Mouse (Mus musculus) neural tube, embryonic 13.5 days (tissue): ENCODE data around the gene Htra2. TPM values are rescaled to one million over a fixed set of nuclear protein-coding genes. Genes with fewer than 3 reads are reported as not detected.

Experiments used
- ATAC-seq: fragments of 200-750 bp; cut with Nextera tagmentation; 2 replicates; pipeline ENCODE4 v1.8.0; 2017; ENCODE audit warnings: low read depth, mild to moderate bottlenecking, moderate TSS enrichment, moderate library complexity
- H3K27ac ChIP-seq: fragments of 300-500 bp; sonication (generic); replicated peaks from 2 replicates; pipeline ENCODE4 v1.5.1; 2015; ENCODE audit warnings: moderate library complexity, mild to moderate bottlenecking, inconsistent platforms
- H3K27me3 ChIP-seq: fragments of 300-500 bp; sonication (generic); 2 replicates; pipeline ENCODE4 v1.6.1; 2015; ENCODE audit warnings: mild to moderate bottlenecking, inconsistent platforms
- H3K36me3 ChIP-seq: fragments of 300-500 bp; sonication (generic); 2 replicates; pipeline ENCODE4 v1.6.1; 2015; ENCODE audit warnings: mild to moderate bottlenecking, inconsistent platforms
- H3K4me1 ChIP-seq: fragments of 300-500 bp; sonication (generic); replicated peaks from 2 replicates; pipeline ENCODE4 v1.6.1; 2015; ENCODE audit warnings: inconsistent platforms
- H3K4me2 ChIP-seq: fragments of 300-500 bp; sonication (generic); 2 replicates; pipeline ENCODE4 v1.6.1; 2015; ENCODE audit warnings: inconsistent platforms, mild to moderate bottlenecking, moderate library complexity
- H3K4me3 ChIP-seq: fragments of 300-500 bp; sonication (generic); 2 replicates; pipeline ENCODE4 v1.5.1; 2015; ENCODE audit warnings: mild to moderate bottlenecking, inconsistent platforms
- H3K9ac ChIP-seq: fragments of 300-500 bp; sonication (generic); 2 replicates; pipeline ENCODE4 v1.6.1; 2015; ENCODE audit warnings: moderate library complexity, mild to moderate bottlenecking, inconsistent platforms
- H3K9me3 ChIP-seq: fragments of 300-500 bp; sonication (generic); 2 replicates; pipeline ENCODE4 v1.6.1; 2016; ENCODE audit warnings: inconsistent platforms
- WGBS: fragments of 180-500 bp; shearing (Covaris S2); methylation state at CpG from one replicate; pipeline ENCODE4 v1.1.7; 2015; 5-methylcytosine and 5-hydroxymethylcytosine counted together
- microRNA counts: library from miRNA; unstranded; fragments of <30 nt; microRNA quantifications from one replicate; lab custom pipeline; 2016
- microRNA-seq: library from miRNA; unstranded; fragments of <30 nt; microRNA quantifications from one replicate; pipeline ENCODE4, GENCODE M21; 2016
- polyA plus RNA-seq: library from polyadenylated mRNA; unstranded; fragments of >200 nt; fragmentation: Nextera tagmentation; extraction: Ambion mirVana; gene quantifications from 2 replicates; pipeline ENCODE4 v1.2.1, GENCODE M21; 2015

The Htra2 gene
- polyA plus RNA-seq, 1 experiment from 2014 or later, result 70.1 TPM

DNA sequence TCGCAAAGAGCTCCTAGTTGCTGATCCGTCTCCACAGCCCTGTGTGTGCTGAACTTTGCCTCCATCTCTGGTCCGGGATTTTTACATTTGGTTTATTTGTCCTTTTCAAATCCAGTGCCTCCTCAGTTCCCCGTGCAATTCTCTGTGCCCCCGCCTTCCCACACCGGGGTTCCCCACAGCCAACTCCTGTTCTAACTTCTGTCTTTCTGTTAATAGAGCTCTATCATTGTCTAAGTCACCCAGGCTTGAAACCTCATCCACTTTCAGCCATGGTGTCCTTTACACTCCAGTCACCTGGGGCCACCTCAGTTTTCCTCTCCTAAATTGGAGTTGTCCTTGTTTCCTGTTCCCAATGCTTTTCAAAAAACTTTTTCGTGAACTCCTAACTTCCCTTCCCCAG is 43.8 kb downstream of the Htra2 start:
- no peaks in the 10 kb centered on the region for H3K36me3 ChIP-seq
- 85% methylated on average over 7 of the region's 7 CpGs for WGBS
- H3K9me3 ChIP-seq, result no peaks in the 10 kb centered on the region
- no peak overlapping the region for H3K4me2 ChIP-seq
- no peak for ATAC-seq
- H3K27ac ChIP-seq, result no peak overlapping the region
- H3K4me1 ChIP-seq, result no peaks in the 10 kb centered on the region
- H3K9ac ChIP-seq, result no peak overlapping the region
- no peak overlapping the region for H3K4me3 ChIP-seq
- H3K27me3 ChIP-seq, result no peaks in the 10 kb centered on the region

DNA sequence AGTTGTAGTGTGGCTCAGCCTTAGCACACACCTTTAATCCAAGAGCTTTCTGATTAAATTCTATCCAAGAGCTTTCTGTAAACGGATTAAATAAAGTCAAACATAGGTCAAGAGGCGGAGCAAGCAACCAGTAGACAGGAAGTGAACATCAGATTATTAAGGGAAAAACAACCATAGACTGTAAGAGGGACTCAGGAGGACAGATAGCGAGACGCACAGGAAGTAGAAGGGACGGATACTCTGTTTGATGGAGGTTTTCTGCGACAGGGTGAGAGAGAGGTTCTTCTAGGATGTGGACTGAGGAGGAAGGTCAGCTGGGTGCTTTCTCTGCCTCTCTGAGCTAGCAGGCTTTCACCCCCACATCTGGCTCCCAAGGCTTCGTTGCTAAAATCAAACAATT is 45.1 kb downstream of the Htra2 start:
- no peak for ATAC-seq
- WGBS, result 73% methylated on average over 7 of the region's 7 CpGs
- H3K4me3 ChIP-seq, result no peak overlapping the region
- H3K4me2 ChIP-seq, result no peak overlapping the region
- H3K4me1 ChIP-seq, result no peaks in the 10 kb centered on the region
- H3K27ac ChIP-seq, result no peak overlapping the region
- H3K9me3 ChIP-seq, result no peaks in the 10 kb centered on the region
- H3K9ac ChIP-seq, result no peak overlapping the region
- H3K27me3 ChIP-seq, result no peaks in the 10 kb centered on the region
- no peaks in the 10 kb centered on the region for H3K36me3 ChIP-seq

- H3K9ac ChIP-seq, result no peak overlapping the region
- H3K9me3 ChIP-seq, result no peaks in the 10 kb centered on the region
- WGBS, result 46% methylated on average over 3 of the region's 3 CpGs
- no peak overlapping the region for H3K4me2 ChIP-seq
- H3K4me1 ChIP-seq, result no peaks in the 10 kb centered on the region
- no peak for ATAC-seq
- H3K4me3 ChIP-seq, result no peak overlapping the region
- H3K27ac ChIP-seq, result no peak overlapping the region
- no peaks in the 10 kb centered on the region for H3K27me3 ChIP-seq
- H3K36me3 ChIP-seq, result no peaks in the 10 kb centered on the region
Observed at GRCm38 (mm10) chr6:83008659-83009058, 46.4 kb downstream of the Htra2 start.

DNA sequence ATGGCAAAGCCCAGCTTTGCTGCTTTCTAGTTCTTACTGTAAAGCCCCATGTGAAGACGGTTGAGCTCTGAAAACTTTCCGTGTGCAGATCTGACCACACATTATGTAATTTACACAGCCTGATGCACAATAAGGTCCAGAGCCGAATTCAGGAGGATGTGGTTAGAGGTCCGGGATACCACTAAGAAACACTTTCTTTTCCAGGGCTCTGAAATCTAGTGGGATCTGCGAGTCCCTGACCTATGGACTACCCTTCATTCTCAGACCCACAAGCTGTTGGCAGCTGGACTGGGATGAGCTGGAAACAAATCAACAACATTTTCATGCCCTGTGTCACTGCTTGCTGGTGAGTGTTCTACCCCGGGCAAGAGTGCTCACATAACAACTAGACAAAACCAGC is 49.0 kb downstream of the Htra2 start:
- no peak overlapping the region for H3K4me3 ChIP-seq
- H3K9ac ChIP-seq, result no peak overlapping the region
- H3K9me3 ChIP-seq, result no peaks in the 10 kb centered on the region
- H3K27ac ChIP-seq, result no peak overlapping the region
- WGBS, result 89% methylated on average over 6 of the region's 6 CpGs
- no peaks in the 10 kb centered on the region for H3K4me1 ChIP-seq
- ATAC-seq, result no peak
- no peaks in the 10 kb centered on the region for H3K27me3 ChIP-seq
- no peak overlapping the region for H3K4me2 ChIP-seq
- H3K36me3 ChIP-seq, result no peaks in the 10 kb centered on the region

GRCm38 (mm10) chr6:83005444-83006011 is 49.5 kb downstream of the Htra2 start:
- Histone ChIP-seq H3K4me3 (no peak overlapping the region), H3K36me3 (no peaks in the 10 kb centered on the region), H3K9me3 (no peaks in the 10 kb centered on the region), H3K27me3 (no peaks in the 10 kb centered on the region), H3K27ac (no peak overlapping the region), H3K4me1 (no peaks in the 10 kb centered on the region), H3K4me2 (no peak overlapping the region), H3K9ac (no peak overlapping the region)
- WGBS, result 83% methylated on average over 10 of the region's 10 CpGs
- ATAC-seq, result no peak

- ATAC-seq, result no peak
- 67% methylated on average over 7 of the region's 7 CpGs for WGBS
- Histone ChIP-seq H3K4me3 (no peak overlapping the region), H3K4me1 (no peaks in the 10 kb centered on the region), H3K4me2 (no peak overlapping the region), H3K27ac (no peak overlapping the region), H3K27me3 (no peaks in the 10 kb centered on the region), H3K9ac (no peak overlapping the region), H3K36me3 (no peaks in the 10 kb centered on the region), H3K9me3 (no peaks in the 10 kb centered on the region)
Observed at GRCm38 (mm10) chr6:83004872-83005271, 50.2 kb downstream of the Htra2 start.

DNA sequence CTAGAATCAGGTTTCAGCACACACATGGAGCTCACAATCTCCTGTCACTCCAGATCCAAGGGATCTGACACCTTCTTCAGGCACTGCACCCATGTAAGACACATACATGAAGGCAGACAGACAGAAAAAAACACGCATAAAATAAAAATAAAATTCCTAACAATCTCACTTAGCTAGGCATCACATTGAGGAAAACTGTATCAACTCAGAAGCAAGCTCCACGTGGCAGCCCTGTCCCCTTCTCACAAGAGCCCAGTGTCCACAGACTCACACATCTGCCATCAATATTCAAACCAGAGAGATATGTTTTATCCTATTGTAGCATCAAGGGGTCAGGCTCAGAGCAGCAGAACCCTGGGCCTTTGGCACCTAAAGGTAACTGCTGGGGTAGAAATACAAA is 50.8 kb downstream of the Htra2 start:
- no peak overlapping the region for H3K9ac ChIP-seq
- H3K27me3 ChIP-seq, result no peaks in the 10 kb centered on the region
- WGBS, result 80% methylated on average over 2 of the region's 2 CpGs
- no peak overlapping the region for H3K27ac ChIP-seq
- H3K36me3 ChIP-seq, result no peaks in the 10 kb centered on the region
- no peaks in the 10 kb centered on the region for H3K9me3 ChIP-seq
- ATAC-seq, result no peak
- H3K4me1 ChIP-seq, result no peaks in the 10 kb centered on the region
- H3K4me3 ChIP-seq, result no peak overlapping the region
- H3K4me2 ChIP-seq, result no peak overlapping the region

DNA sequence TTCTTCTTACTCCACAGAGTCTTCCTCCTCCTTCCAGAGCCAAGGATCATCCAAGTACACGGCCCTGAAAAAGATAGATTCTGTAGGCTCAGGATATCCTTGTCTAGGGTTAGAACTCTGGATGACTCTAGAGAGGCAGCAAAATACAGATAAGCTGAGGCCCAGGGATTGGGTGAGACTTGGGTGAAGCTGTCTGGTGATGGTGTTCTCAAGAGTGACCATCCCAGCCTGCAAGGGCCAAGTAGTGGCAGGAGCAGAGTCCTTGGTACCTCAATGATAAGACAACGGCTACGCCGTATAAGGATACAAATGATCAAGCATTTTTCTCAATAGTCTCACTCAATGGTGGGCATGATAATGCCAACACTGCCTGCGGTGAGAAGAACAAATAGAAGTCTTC is 51.2 kb downstream of the Htra2 start:
- WGBS, result 91% methylated on average over 5 of the region's 5 CpGs
- H3K4me2 ChIP-seq, result no peak overlapping the region
- no peaks in the 10 kb centered on the region for H3K36me3 ChIP-seq
- no peak overlapping the region for H3K9ac ChIP-seq
- no peak overlapping the region for H3K4me3 ChIP-seq
- no peak overlapping the region for H3K27ac ChIP-seq
- no peaks in the 10 kb centered on the region for H3K9me3 ChIP-seq
- ATAC-seq, result no peak
- no peaks in the 10 kb centered on the region for H3K27me3 ChIP-seq
- H3K4me1 ChIP-seq, result no peaks in the 10 kb centered on the region

GRCm38 (mm10) chr6:83003082-83003481 is 52.0 kb downstream of the Htra2 start:
- H3K9ac ChIP-seq, result no peak overlapping the region
- ATAC-seq, result no peak
- no peak overlapping the region for H3K4me3 ChIP-seq
- H3K36me3 ChIP-seq, result no peaks in the 10 kb centered on the region
- WGBS, result 88% methylated on average over 1 of the region's 1 CpGs
- H3K4me1 ChIP-seq, result no peaks in the 10 kb centered on the region
- no peak overlapping the region for H3K4me2 ChIP-seq
- H3K9me3 ChIP-seq, result no peaks in the 10 kb centered on the region
- H3K27ac ChIP-seq, result no peak overlapping the region
- H3K27me3 ChIP-seq, result no peaks in the 10 kb centered on the region

MicroRNAs encoded within 50 kb of the gene (microRNA counts, 519-probe panel; counts per million panel counts)
- microRNA mmu-miR-3470a+mmu-miR-3470b (lab: Ali Mortazavi, UCI), result not detected

Small RNA genes within 50 kb of the gene (microRNA-seq; reads per million reads assigned to microRNA genes)
- gene Mir3470a, result not detected
- gene Mir7040, result not detected

Other genes starting within 250 kb of the Htra2 start
- gene Sema4f, start 115.5 kb downstream of the Htra2 start, polyA plus RNA-seq, result 20.5 and 22.3 TPM in 2 replicates
- gene M1ap, start 108.4 kb downstream of the Htra2 start, polyA plus RNA-seq, result not detected in 2 replicates
- 3.6 and 6.1 TPM in 2 replicates for gene Dok1, start 21.8 kb downstream of the Htra2 start, polyA plus RNA-seq
- gene Loxl3, start 21.1 kb downstream of the Htra2 start, polyA plus RNA-seq, result 7.9 and 10.4 TPM in 2 replicates
- gene Aup1, start 752 bp downstream of the Htra2 start, polyA plus RNA-seq, result 169 and 179 TPM in 2 replicates
- 0.77 and 1.0 TPM in 2 replicates for gene Dqx1, start 2.6 kb upstream of the Htra2 start, polyA plus RNA-seq
- 13.3 and 16.1 TPM in 2 replicates for gene Tlx2, start 15.0 kb upstream of the Htra2 start, polyA plus RNA-seq
- 55.2 and 55.4 TPM in 2 replicates for gene Pcgf1, start 22.6 kb upstream of the Htra2 start, polyA plus RNA-seq
- gene Lbx2, start 31.1 kb upstream of the Htra2 start, polyA plus RNA-seq, result not detected in 2 replicates
- gene Ccdc142, start 46.3 kb upstream of the Htra2 start, polyA plus RNA-seq, result 3.2 and 4.9 TPM in 2 replicates
- 4.5 and 5.2 TPM in 2 replicates for gene Gm42688, start 46.3 kb upstream of the Htra2 start, polyA plus RNA-seq
- 133 TPM in 2 replicates for gene Mrpl53, start 53.8 kb upstream of the Htra2 start, polyA plus RNA-seq
- gene Mogs, start 60.2 kb upstream of the Htra2 start, polyA plus RNA-seq, result 26.8 and 29.1 TPM in 2 replicates
- gene Wbp1, start 66.3 kb upstream of the Htra2 start, polyA plus RNA-seq, result 202 and 228 TPM in 2 replicates
- gene Ino80b, start 70.2 kb upstream of the Htra2 start, polyA plus RNA-seq, result 11.4 and 13.0 TPM in 2 replicates
- 18.9 and 20.7 TPM in 2 replicates for gene Rtkn, start 80.2 kb upstream of the Htra2 start, polyA plus RNA-seq
- gene Wdr54, start 101.1 kb upstream of the Htra2 start, polyA plus RNA-seq, result 14.9 and 16.0 TPM in 2 replicates
- 2.1 and 3.3 TPM in 2 replicates for gene 1700003E16Rik, start 101.1 kb upstream of the Htra2 start, polyA plus RNA-seq
- 165 and 176 TPM in 2 replicates for gene Dctn1, start 110.6 kb upstream of the Htra2 start, polyA plus RNA-seq
- gene Slc4a5, start 164.6 kb upstream of the Htra2 start, polyA plus RNA-seq, result 0.17 and 0.56 TPM in 2 replicates